Mouse (Mus musculus) brown adipose tissue, adult 24 weeks (tissue): ENCODE results near the gene Hck. TPM values are rescaled to one million over a fixed set of nuclear protein-coding genes. Genes with fewer than 3 reads are reported as not detected.

Experiments used
- H3K27ac ChIP-seq: fragments of 200-500 bp; replicated peaks from 2 replicates; pipeline ENCODE4 v1.5.1; 2012; ENCODE audit warnings: low read depth, mild to moderate bottlenecking, low read length
- H3K4me1 ChIP-seq: fragments of 200-500 bp; 2 replicates; pipeline ENCODE4 v1.6.1; 2012; ENCODE audit warnings: low read length, mixed read lengths; ENCODE audit not compliant: control insufficient read depth, insufficient read depth, insufficient read length
- H3K4me3 ChIP-seq: fragments of 200-500 bp; 2 replicates; pipeline ENCODE4 v1.5.1; 2012; ENCODE audit warnings: low read depth, mild to moderate bottlenecking, low read length, moderate library complexity; ENCODE audit not compliant: insufficient read depth
- polyA plus RNA-seq: library from polyadenylated mRNA; stranded (reverse); fragments of >200 nt; gene quantifications from 2 replicates; pipeline ENCODE4 v1.2.4, GENCODE M21; 2012; ENCODE audit not compliant: missing spikeins, insufficient read depth, insufficient read length

Hck gene
- polyA plus RNA-seq, 1 experiment = 1.7 TPM

DNA sequence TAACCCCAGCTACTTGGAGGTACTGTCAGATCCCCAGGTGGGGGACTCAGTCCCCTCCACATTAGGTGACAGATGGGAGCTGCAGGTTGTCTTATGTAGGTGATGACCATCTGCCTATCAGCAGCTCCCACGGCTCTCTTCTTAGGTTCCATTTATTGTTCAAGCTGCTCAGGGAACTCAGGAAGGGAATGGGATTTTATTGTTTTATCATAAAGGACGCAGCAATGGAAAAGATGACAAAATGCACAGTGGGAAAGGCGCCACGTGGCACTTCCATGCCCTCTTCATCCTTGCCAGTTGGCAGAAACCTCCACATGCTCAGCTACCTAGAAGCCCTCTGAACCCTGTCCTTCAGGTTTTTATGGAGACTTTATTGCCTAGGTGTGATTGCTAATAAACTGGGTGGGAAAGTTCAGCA is 44.8 kb downstream of the Hck start:
- no peaks in the 10 kb centered on the region for H3K4me1 ChIP-seq
- no peak overlapping the region for H3K4me3 ChIP-seq

DNA sequence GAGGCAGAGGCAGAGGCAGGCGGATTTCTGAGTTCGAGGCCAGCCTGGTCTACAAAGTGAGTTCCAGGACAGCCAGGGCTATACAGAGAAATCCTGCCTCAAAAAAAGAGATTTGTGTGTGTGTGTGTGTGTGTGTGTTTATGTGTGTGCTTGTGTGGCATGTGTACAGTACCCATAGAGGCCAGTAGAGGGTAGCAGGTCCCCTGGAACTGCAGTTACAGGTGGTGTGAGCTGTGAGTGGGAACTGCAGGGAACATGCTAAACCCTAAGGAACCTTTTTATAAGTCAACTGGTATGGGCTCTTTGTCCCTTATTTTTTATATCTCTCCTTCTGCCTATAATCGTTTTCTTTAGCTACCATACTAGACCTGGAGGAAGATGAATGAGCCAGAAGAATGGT is 49.0 kb downstream of the Hck start:
- Histone ChIP-seq H3K27ac (no peak overlapping the region), H3K4me1 (peaks cover 5% of the 10 kb centered on the region; the same call in 1 of the 2 replicates), H3K4me3 (no peak overlapping the region)

More for the DNA sequence above, 44.8 kb downstream of the Hck start:
- H3K27ac ChIP-seq = no peak overlapping the region

DNA sequence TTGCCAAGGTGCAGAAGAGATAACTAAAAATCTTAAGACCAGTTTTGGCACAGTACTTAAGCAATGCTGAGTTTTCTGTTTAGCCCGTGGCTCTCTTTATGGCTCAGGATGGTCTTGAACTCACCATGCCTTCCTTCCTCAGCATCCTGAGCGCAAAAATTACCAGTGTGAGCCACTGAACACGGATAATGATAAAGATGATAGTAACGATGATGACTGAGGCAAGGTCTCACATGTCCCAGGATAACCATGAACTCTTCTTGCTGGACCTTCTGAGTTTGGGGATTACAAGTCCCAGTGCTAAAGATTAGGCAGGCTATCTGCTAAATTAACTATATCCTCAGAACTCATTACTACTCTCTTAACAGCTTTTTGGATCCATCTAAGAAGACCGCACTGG is 51.9 kb downstream of the Hck start:
- H3K4me1 ChIP-seq = peaks cover 5% of the 10 kb centered on the region
- no peak overlapping the region for H3K4me3 ChIP-seq
- no peak overlapping the region for H3K27ac ChIP-seq

DNA sequence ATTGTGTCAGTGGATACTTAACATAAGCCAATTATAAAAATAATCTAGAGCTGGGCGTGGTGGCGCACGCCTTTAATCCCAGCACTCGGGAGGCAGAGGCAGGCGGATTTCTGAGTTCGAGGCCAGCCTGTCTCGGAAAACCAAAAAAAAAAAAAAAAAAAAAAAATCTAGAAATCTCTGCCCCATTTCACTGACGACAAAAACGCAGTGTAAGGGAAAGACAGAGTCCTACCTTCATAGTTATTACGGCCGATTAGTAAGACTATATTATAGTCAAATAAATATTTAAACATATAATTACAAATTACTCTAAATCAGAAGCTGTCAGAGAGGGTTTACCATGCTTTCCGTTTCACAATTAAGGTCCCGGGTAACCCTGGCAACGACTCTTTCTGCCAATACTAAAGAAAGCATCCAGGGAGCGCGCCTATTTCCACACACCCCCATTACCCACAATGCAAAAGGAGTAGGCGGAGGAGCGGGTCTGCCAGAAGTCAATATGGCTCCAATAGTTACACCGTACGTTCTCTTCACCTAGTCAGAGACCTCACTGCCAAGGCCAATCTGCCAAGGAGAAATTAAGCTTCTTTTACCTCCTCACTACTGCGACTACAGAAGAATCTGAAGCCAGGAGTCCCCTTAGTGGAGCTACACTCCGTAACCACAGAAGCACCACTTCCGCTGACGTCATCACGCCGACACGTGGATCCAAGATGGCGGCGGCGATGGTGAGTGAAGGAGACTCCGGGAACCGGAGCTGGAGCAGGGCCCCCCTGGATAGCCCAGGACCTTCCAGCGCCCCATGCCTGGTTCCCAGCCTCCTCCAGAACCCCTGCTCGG is 52.8 kb downstream of the Hck start, which contains the start of gene Tm9sf4:
Gene Tm9sf4 (plus strand): TSS at position 460 of the 840 bp plus-strand sequence.
- peak within 1 kb of the TSS; percentile 99 for H3K27ac ChIP-seq
- peak within 1 kb of the TSS; percentile 68 for H3K4me3 ChIP-seq
- peaks cover 5% of the 10 kb centered on the region for H3K4me1 ChIP-seq

DNA sequence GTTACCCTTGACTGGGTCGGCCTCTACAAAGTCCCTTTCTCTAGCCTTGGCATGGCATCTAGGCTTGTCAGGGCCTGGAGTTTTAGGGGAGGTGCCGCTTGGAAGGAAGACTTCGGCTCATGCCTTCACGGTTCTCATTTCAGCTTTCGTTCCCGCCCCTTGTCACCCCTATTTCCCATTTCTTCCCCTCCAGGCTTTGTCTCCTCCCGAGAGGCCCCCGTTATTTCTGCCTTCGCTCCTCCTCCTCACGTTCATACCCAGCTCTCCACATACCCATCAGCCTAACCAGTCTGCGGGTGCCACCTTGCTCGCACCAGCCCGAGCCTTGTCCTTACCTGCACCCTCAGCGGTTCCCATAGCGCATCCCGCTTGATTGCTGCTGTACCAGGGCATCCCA is 53.4 kb downstream of the Hck start:
- peaks cover 5% of the 10 kb centered on the region for H3K4me1 ChIP-seq
- H3K4me3 ChIP-seq = peak overlapping the region; percentile 68
- H3K27ac ChIP-seq = peak overlapping the region; percentile 99

DNA sequence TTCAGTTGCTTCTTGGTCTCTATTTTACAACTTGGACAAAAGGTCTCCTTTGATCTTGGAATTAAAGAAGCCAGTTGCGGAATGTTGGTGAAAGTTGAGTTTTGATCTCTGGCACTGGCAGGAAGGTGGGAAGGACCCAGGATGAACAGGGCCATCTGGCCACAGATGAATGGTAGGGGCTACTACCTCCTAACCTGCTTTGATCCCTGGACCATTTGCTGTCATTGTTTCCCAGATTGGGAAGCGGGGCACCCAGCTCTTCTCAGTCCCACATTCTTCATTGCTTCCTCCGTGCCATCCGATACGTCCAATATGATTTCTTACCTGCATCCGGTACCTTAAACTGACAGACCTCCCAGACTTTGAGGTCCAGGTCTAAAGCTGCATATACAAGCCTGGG is 58.9 kb downstream of the Hck start:
- Histone ChIP-seq H3K4me3 (no peak overlapping the region), H3K27ac (no peak overlapping the region), H3K4me1 (peaks cover 11% of the 10 kb centered on the region)

DNA sequence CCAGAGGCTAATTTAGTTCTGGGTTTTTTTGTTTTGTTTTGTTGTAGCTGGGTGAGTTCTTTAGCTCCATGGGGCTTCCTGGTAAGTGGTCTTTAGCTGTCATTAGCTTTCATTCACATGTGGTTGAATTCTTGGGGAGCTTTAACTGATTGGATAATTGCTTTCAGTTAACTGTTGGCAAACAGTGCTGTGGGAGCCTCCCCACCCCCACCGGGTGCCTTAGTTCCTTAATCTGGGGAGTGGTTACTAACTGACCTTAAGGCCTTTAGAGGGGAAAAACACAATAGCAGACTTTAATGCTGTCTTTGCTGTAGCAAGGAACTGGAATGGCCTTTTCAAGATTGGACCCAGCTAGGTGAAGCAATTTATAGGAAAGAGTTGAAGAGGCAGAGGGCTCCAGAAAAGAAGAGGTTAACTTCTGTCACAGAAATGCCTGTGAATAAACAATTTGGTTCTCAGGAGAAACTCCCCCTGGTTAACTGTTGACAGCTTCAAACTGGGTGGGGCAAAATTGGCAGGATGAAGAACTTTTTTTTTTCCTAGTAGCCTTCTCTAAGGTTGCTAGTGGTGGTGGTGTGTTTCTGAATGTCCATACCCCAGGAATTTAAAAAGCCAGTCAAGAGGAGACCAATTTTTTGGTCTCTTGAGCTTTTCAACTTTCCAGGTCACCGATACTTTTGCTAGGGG is 60.0 kb downstream of the Hck start:
- Histone ChIP-seq H3K4me3 (no peak overlapping the region), H3K27ac (peak overlapping the region; percentile 33; the same call in 1 of the 2 replicates), H3K4me1 (peaks cover 10% of the 10 kb centered on the region; the same call in 1 of the 2 replicates)

DNA sequence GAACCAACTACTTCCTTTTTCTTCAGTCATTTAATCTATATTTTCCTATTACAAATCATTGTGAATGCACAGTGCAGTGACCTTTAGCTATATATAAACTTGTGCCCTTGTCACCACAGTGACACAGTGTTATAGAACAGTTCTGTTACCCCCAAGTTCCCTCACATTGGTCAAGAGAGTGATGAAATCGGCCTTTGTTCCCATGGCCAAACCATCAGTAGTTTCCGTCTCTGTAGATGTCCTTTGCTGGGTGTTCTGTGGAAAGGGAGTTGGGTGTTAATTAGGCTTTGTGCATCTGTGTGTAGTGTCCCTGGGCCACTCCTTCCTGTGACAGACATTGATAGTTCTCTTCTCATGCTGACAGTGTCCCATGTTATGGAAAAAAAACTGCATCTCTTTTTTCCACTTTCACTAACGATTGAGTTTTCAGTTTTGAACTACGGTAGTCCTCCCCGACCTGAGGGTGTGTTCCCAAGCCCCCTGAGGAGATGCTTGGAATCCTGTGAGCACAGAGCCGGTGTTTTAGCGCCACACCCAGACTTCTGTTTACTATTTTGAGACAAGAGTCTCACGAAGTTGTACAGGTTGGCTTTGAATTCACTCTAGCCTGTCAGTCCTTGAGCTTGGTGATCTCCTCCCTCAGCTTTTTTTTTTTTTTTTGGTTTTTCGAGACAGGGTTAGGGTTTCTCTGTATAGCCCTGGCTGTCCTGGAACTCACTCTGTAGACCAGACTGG is 62.4 kb downstream of the Hck start:
- peaks cover 10% of the 10 kb centered on the region; the same call in 1 of the 2 replicates for H3K4me1 ChIP-seq
- no peak overlapping the region for H3K4me3 ChIP-seq
- H3K27ac ChIP-seq = no peak overlapping the region

DNA sequence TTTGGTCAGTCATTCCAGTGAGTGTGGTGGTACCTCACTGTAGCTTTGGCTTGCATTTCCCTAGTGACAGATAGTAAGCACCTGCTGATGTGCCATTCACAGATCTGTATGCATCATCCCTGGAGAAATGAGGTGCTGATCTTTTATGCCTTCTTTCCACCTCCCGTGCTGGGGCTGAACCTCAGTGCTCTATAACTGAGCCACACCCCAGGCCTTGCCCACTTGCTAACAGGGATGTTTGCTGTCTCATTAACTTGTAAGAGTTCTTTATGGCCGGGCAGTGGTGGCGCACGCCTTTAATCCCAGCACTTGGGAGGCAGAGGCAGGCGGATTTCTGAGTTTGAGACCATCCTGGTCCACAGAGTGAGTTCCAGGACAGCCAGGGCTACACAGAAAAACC is 63.7 kb downstream of the Hck start:
- H3K4me3 ChIP-seq = no peak overlapping the region
- H3K27ac ChIP-seq = no peak overlapping the region
- peaks cover 18% of the 10 kb centered on the region for H3K4me1 ChIP-seq

DNA sequence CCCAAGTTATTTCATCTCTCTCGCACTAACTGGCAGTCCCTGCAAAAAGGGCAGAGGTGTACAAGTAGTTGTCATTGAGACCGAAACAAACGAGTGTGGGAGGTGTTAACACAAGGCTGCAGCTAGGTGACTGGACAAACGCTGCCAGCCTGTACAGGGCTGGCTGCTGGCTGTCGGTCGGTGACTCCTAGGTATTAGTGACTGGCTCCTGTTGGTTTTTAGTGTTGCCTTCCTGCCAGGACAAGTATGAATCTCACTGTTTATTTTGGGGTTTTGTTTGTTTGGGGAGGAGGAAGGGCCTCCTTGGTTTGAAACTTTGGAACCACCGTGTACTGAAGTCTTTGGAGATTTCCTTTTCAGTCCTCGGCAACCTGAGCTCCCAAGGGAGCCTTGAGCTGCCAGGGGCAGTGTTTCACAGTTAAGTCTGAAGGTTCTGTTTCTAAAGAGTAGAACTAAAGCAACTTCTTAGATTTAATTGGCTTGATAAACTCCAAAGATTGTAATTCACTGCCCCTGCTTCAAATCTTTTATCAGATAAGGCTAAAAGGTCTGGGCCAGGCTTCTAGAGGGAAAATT is 67.8 kb downstream of the Hck start:
- Histone ChIP-seq H3K4me1 (peaks cover 13% of the 10 kb centered on the region), H3K4me3 (no peak overlapping the region), H3K27ac (no peak overlapping the region)

DNA sequence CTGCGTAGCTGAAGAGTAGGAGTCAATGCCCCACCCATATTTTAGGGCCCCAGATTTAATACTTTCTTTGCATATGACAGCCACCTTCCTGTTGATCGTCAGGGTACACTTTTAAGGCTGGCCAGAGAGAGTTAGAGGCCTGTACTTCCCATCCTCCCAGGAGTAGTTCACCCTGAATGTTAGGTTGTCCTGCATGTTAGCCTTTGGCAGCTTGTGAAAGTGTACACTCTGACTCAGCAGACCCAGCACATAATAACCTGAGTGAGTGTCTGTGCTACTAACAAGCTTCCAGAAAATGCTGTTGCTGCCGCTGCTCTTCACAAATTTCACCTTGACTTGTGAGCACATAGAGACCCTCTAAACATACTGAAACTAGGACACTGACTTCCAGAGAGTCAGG is 68.9 kb downstream of the Hck start:
- no peak overlapping the region for H3K4me3 ChIP-seq

DNA sequence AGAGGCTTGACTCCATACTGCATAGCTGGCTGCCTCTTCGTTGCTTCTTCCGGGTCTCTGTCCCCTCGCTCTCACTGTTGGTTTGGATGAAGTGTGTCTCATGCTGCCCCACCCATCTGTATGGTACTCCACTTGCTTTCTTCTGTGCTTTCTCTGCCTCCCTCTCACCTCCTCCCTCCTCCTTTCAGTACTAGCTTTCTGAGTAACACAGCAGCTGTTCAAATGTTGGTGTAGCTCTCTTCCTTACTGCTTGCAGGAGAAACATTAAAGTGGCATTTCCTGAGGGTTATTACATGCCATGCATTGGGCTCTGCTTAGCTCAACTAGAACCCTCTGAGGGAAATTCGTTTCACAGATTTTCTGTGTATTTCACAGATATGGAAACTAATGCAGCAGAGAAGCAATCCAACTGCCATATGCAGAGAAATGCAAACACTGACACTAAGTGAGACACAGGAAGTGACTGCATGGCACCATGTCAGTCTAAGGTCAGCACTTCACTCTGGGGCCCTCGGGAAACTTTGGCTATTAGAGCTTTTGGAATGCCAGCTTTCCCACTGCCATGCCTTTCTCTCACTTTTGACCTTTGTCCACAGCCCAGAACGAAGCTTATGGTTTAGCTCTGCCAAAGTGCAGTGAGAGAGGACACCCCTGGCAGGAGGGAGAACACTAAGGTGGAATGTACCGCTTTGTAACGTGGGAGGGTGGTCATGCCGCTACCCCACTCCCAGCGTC is 71.0 kb downstream of the Hck start:
- Histone ChIP-seq H3K4me1 (peaks cover 13% of the 10 kb centered on the region), H3K27ac (peak overlapping the region; percentile 80), H3K4me3 (no peak overlapping the region)

More for the DNA sequence above, 68.9 kb downstream of the Hck start:
- peak overlapping the region; percentile 59 for H3K27ac ChIP-seq
- peaks cover 13% of the 10 kb centered on the region for H3K4me1 ChIP-seq

DNA sequence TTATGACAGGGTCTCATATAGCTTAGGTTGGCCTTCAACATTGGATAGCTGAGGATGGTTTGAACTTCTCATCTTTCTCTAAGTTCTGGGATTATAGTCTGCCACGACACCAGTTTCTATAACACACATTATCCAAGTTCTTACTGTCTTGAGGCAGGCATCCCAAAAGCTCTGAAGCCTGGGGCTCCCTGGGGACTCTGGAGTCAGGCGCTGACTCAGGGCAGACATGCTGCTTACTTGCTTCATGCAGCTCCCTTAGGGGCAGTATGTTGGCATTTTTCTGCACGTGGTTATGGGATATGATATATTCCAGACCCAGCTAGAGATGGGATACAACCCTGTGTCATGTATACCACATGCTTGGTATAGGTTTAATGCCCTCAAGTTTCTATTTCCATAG is 71.7 kb downstream of the Hck start:
- Histone ChIP-seq H3K27ac (peak overlapping the region; percentile 80), H3K4me3 (no peak overlapping the region), H3K4me1 (peaks cover 13% of the 10 kb centered on the region)

DNA sequence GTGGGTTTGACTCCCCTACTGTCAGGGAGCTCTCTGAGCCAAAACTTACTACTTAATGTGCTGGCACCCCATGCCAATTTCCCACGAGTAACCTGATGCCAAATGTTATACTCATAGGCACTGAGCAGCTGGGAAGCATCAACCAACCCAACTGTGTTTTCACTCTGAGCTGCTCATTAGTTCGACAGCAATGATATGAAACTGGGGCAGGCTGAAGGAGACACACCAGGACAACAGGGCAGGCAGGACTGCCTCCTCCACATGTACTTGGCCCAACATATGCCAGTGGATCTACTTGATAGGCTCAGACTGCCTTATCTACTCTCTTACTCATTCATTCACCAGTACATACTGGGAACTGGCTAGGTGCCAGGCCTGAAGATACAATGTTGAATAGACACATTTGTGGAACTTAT is 77.9 kb downstream of the Hck start:
- no peak overlapping the region for H3K27ac ChIP-seq

More for the DNA sequence above, 77.9 kb downstream of the Hck start:
- no peak overlapping the region for H3K4me3 ChIP-seq
- no peaks in the 10 kb centered on the region for H3K4me1 ChIP-seq
